10 mouse cellular contexts compared by ENCODE assay signal in the genomic region with DNA sequence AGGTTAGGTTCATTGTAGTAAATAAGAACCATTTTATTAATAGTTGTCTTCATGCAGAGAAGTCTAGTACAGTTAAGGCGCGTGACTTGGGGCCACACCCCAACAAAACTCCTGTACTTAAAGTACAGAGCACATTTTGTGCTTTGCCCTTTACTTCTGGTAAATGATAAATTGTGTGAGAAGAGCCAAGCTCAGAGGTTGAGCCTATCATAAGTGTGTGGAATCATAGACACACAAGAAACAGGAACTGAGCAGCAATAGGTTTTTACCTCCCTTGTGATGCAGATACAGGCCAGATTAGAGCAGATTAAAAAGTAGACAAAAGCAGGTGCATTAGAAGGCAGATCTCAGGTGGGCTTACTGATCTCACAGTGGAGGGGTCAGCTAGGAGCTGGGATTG. TPM values are rescaled to one million over a fixed set of nuclear protein-coding genes. Genes with fewer than 3 reads are reported as not detected.
A peak's percentile ranks its signal among the peaks of the same experiment; 100 is the strongest.
DNase-seq lines count a peak whose midpoint lies in the region; ATAC-seq and TF ChIP-seq lines count a peak whose summit lies in the region.
"Had no signal": no experiment of that assay in that cellular context is flagged by ENCODE, and none has a peak within 500 bp of the region (broad histone marks: within the 10 kb centered on the region; RNA-seq: fewer than 3 reads in every experiment).

No protein-coding gene starts in this region.

- no peak for TF ChIP-seq CTCF in heart, postnatal 0 days (IDR thresholded peaks at IDR 0.05; ENCODE audit: low read depth)

- H3K36me3 ChIP-seq in heart, postnatal 0 days (replicated peaks; ENCODE audit: control insufficient read depth, insufficient read depth, low read length) = peaks cover 24% of the 10 kb centered on the region
- H3K36me3 ChIP-seq in midbrain, embryonic 12.5 days = peaks cover 26% of the 10 kb centered on the region
- no peaks in the 10 kb centered on the region for H3K36me3 ChIP-seq in midbrain, embryonic 16.5 days (ENCODE audit: control insufficient read depth, insufficient read depth, low read length)
- H3K36me3 ChIP-seq in intestine, embryonic 15.5 days = 0 out of 2 replicates have a peak, but pooled peaks cover 3% of the 10 kb centered on the region
- no peaks in the 10 kb centered on the region for H3K36me3 ChIP-seq in stomach, embryonic 16.5 days (ENCODE audit: control insufficient read depth, insufficient read depth, low read length)

- no peaks in the 10 kb centered on the region for H3K9me3 ChIP-seq in heart, postnatal 0 days (replicated peaks; ENCODE audit: control insufficient read depth, low read length)
- no peaks in the 10 kb centered on the region for H3K9me3 ChIP-seq in midbrain, embryonic 12.5 days
- H3K9me3 ChIP-seq in midbrain, embryonic 16.5 days (replicated peaks; ENCODE audit: control insufficient read depth, low read length, poor library complexity, severe bottlenecking) = no peaks in the 10 kb centered on the region
- no peaks in the 10 kb centered on the region for H3K9me3 ChIP-seq in intestine, embryonic 15.5 days
- no peaks in the 10 kb centered on the region for H3K9me3 ChIP-seq in stomach, embryonic 16.5 days (replicated peaks; ENCODE audit: control insufficient read depth, low read length)

- H3K27ac ChIP-seq in heart, postnatal 0 days (ENCODE audit: low read depth) = no peak overlapping the region
- H3K27ac ChIP-seq in midbrain, embryonic 12.5 days (replicated peaks) = no peak overlapping the region
- no peak overlapping the region for H3K27ac ChIP-seq in midbrain, embryonic 16.5 days (ENCODE audit: low read length)
- H3K27ac ChIP-seq in intestine, embryonic 15.5 days = no peak overlapping the region
- H3K27ac ChIP-seq in stomach, embryonic 16.5 days (ENCODE audit: low read length) = no peak overlapping the region

- no peak overlapping the region; the same call in 1 of the 2 replicates for H3K9ac ChIP-seq in heart, postnatal 0 days (replicated peaks; ENCODE audit: low read depth, low read length)
- no peak overlapping the region for H3K9ac ChIP-seq in midbrain, embryonic 12.5 days (replicated peaks)
- no peak overlapping the region for H3K9ac ChIP-seq in midbrain, embryonic 16.5 days (ENCODE audit: low read depth, low read length)
- H3K9ac ChIP-seq in intestine, embryonic 15.5 days = no peak overlapping the region
- H3K9ac ChIP-seq in stomach, embryonic 16.5 days (ENCODE audit: low read length) = 0 out of 2 replicates have a peak overlapping the region, but pooled peaks have one; percentile 5

- peaks cover 9% of the 10 kb centered on the region; the same call in 1 of the 2 replicates for H3K4me1 ChIP-seq in heart, postnatal 0 days (ENCODE audit: control insufficient read depth, insufficient read depth)
- H3K4me1 ChIP-seq in midbrain, embryonic 12.5 days = peaks cover 32% of the 10 kb centered on the region
- H3K4me1 ChIP-seq in midbrain, embryonic 16.5 days (ENCODE audit: control insufficient read depth, insufficient read depth, low read length) = peaks cover 6% of the 10 kb centered on the region
- peaks cover 11% of the 10 kb centered on the region for H3K4me1 ChIP-seq in intestine, embryonic 15.5 days (replicated peaks)
- peaks cover 18% of the 10 kb centered on the region for H3K4me1 ChIP-seq in stomach, embryonic 16.5 days (ENCODE audit: control insufficient read depth, insufficient read depth, low read length)

- H3K4me2 ChIP-seq in heart, postnatal 0 days (ENCODE audit: low read depth, low read length) = peak overlapping the region; percentile 9; the same call in 1 of the 2 replicates
- peak overlapping the region; percentile 38 for H3K4me2 ChIP-seq in midbrain, embryonic 12.5 days (replicated peaks)
- H3K4me2 ChIP-seq in midbrain, embryonic 16.5 days (ENCODE audit: low read length) = no peak overlapping the region
- H3K4me2 ChIP-seq in intestine, embryonic 15.5 days (replicated peaks) = peak overlapping the region; percentile 32; the same call in 1 of the 2 replicates
- H3K4me2 ChIP-seq in stomach, embryonic 16.5 days (ENCODE audit: low read depth, low read length) = peak overlapping the region; percentile 11; the same call in 1 of the 2 replicates

- no peak for TF ChIP-seq EP300 in heart, postnatal 0 days (IDR thresholded peaks at IDR 0.05; ENCODE audit: low read depth)

- WGBS in heart, postnatal 0 days = 94% methylated on average over 2 of the region's 2 CpGs
- WGBS in midbrain, embryonic 12.5 days = 97% methylated on average over 2 of the region's 2 CpGs
- 96% methylated on average over 2 of the region's 2 CpGs for WGBS in midbrain, embryonic 16.5 days
- 87% methylated on average over 2 of the region's 2 CpGs for WGBS in intestine, embryonic 15.5 days
- WGBS in stomach, embryonic 16.5 days = 93% methylated on average over 2 of the region's 2 CpGs

- 0 out of 2 replicates have a peak overlapping the region, but pooled peaks have one; percentile 2 for H3K4me3 ChIP-seq in heart, postnatal 0 days (ENCODE audit: low read depth, low read length)
- peak overlapping the region; percentile 13; the same call in 1 of the 2 replicates for H3K4me3 ChIP-seq in midbrain, embryonic 12.5 days
- no peak overlapping the region for H3K4me3 ChIP-seq in midbrain, embryonic 16.5 days (ENCODE audit: low read depth, low read length)
- no peak overlapping the region for H3K4me3 ChIP-seq in intestine, embryonic 15.5 days (replicated peaks)
- 0 out of 2 replicates have a peak overlapping the region, but pooled peaks have one; percentile 5 for H3K4me3 ChIP-seq in stomach, embryonic 16.5 days (replicated peaks; ENCODE audit: low read length)

- no peak for DNase-seq in heart, postnatal 0 days (ENCODE audit: low spot score)
- no peak for DNase-seq in heart, adult 8-10 months (ENCODE audit: low spot score)
- DNase-seq in urinary bladder, adult 18-20 months (ENCODE audit: low spot score in 2 of 2) = no peak
- no peak for DNase-seq in embryo, embryonic 11 days
- DNase-seq: gastrocnemius, postnatal 14 days; left cerebral cortex, postnatal 4 days had no signal

- H3K27me3 ChIP-seq in heart, postnatal 0 days (ENCODE audit: control insufficient read depth, insufficient read depth, low read length) = no peaks in the 10 kb centered on the region
- no peaks in the 10 kb centered on the region for H3K27me3 ChIP-seq in midbrain, embryonic 12.5 days
- H3K27me3 ChIP-seq in midbrain, embryonic 16.5 days (ENCODE audit: control insufficient read depth, insufficient read depth, low read depth, low read length) = no peaks in the 10 kb centered on the region
- no peaks in the 10 kb centered on the region for H3K27me3 ChIP-seq in intestine, embryonic 15.5 days (replicated peaks)
- H3K27me3 ChIP-seq in stomach, embryonic 16.5 days (ENCODE audit: control insufficient read depth, insufficient read depth, low read length) = no peaks in the 10 kb centered on the region

- ATAC-seq in heart, postnatal 0 days (ENCODE audit: insufficient read depth, low read depth) = no peak
- ATAC-seq in midbrain, embryonic 12.5 days (ENCODE audit: low FRiP score, low read depth) = no peak
- no peak for ATAC-seq in midbrain, embryonic 16.5 days
- no peak for ATAC-seq in intestine, embryonic 15.5 days
- ATAC-seq in stomach, embryonic 16.5 days (ENCODE audit: insufficient read depth, low FRiP score) = no peak

RNA-seq across cellular contexts. Expression of a gene that starts 3.0 kb away (rescaled TPM):
- total RNA-seq in heart, postnatal 0 days (2014; rRNA removed; ENCODE audit: low replicate concordance) = 0.88 and 12.2 TPM in 2 replicates
- polyA plus RNA-seq in heart, postnatal 0 days (2015; fragmentation: Nextera tagmentation; extraction: Ambion mirVana) = 6.1 and 7.0 TPM in 2 replicates
- 1 to 10 TPM in 1 of 4 experiments, under 1 TPM in 3; 0.34 to 1.2 (median 0.58) TPM for total RNA-seq in heart, adult 8-10 months (2022)
- 28.2 and 29.1 TPM in 2 replicates for polyA plus RNA-seq in midbrain, embryonic 12.5 days (2016; fragmentation: Nextera tagmentation; extraction: Ambion mirVana)
- 3.4 and 3.7 TPM in 2 replicates for polyA plus RNA-seq in midbrain, embryonic 16.5 days (2015; fragmentation: Nextera tagmentation; extraction: Ambion mirVana)
- polyA plus RNA-seq in intestine, embryonic 15.5 days (2015; fragmentation: Nextera tagmentation; extraction: Ambion mirVana) = 21.0 and 22.8 TPM in 2 replicates
- polyA plus RNA-seq in stomach, embryonic 16.5 days (2015; fragmentation: Nextera tagmentation; extraction: Ambion mirVana) = 22.3 and 24.9 TPM in 2 replicates

RNA-seq across cellular contexts. Expression of a gene that starts 3.2 kb away (rescaled TPM):
- total RNA-seq in heart, postnatal 0 days (2014; rRNA removed; ENCODE audit: low replicate concordance) = 25.0 and 26.8 TPM in 2 replicates
- polyA plus RNA-seq in heart, postnatal 0 days (2015; fragmentation: Nextera tagmentation; extraction: Ambion mirVana) = 13.5 and 14.2 TPM in 2 replicates
- total RNA-seq in heart, adult 8-10 months (2022) = 1 to 10 TPM in 1 of 4 experiments, under 1 TPM in 3; 0.28 to 1.7 (median 0.37) TPM
- 86.3 and 90.9 TPM in 2 replicates for polyA plus RNA-seq in midbrain, embryonic 12.5 days (2016; fragmentation: Nextera tagmentation; extraction: Ambion mirVana)
- polyA plus RNA-seq in midbrain, embryonic 16.5 days (2015; fragmentation: Nextera tagmentation; extraction: Ambion mirVana) = 7.1 and 9.6 TPM in 2 replicates
- polyA plus RNA-seq in intestine, embryonic 15.5 days (2015; fragmentation: Nextera tagmentation; extraction: Ambion mirVana) = 56.6 and 65.4 TPM in 2 replicates
- polyA plus RNA-seq in stomach, embryonic 16.5 days (2015; fragmentation: Nextera tagmentation; extraction: Ambion mirVana) = 62.7 and 65.4 TPM in 2 replicates

RNA-seq across cellular contexts. Expression of a gene that starts 41.3 kb away (rescaled TPM):
- 28.4 and 37.9 TPM in 2 replicates for total RNA-seq in heart, postnatal 0 days (2014; rRNA removed; ENCODE audit: low replicate concordance)
- 79.9 and 83.3 TPM in 2 replicates for polyA plus RNA-seq in heart, postnatal 0 days (2015; fragmentation: Nextera tagmentation; extraction: Ambion mirVana)
- total RNA-seq in heart, adult 8-10 months (2022) = 10 to 100 TPM; 53.6 to 71.5 (median 63.6) TPM
- 39.2 and 41.3 TPM in 2 replicates for polyA plus RNA-seq in midbrain, embryonic 12.5 days (2016; fragmentation: Nextera tagmentation; extraction: Ambion mirVana)
- polyA plus RNA-seq in midbrain, embryonic 16.5 days (2015; fragmentation: Nextera tagmentation; extraction: Ambion mirVana) = 39.0 and 43.0 TPM in 2 replicates
- polyA plus RNA-seq in intestine, embryonic 15.5 days (2015; fragmentation: Nextera tagmentation; extraction: Ambion mirVana) = 50.0 and 51.6 TPM in 2 replicates
- polyA plus RNA-seq in stomach, embryonic 16.5 days (2015; fragmentation: Nextera tagmentation; extraction: Ambion mirVana) = 41.1 and 48.1 TPM in 2 replicates

RNA-seq across cellular contexts. Expression of a gene that starts 53.6 kb away (rescaled TPM):
- 7.9 and 10.2 TPM in 2 replicates for total RNA-seq in heart, postnatal 0 days (2014; rRNA removed; ENCODE audit: low replicate concordance)
- 24.3 and 25.6 TPM in 2 replicates for polyA plus RNA-seq in heart, postnatal 0 days (2015; fragmentation: Nextera tagmentation; extraction: Ambion mirVana)
- 10 to 100 TPM; 22.5 to 25.6 (median 24.1) TPM for total RNA-seq in heart, adult 8-10 months (2022)
- 68.4 and 78.0 TPM in 2 replicates for polyA plus RNA-seq in midbrain, embryonic 12.5 days (2016; fragmentation: Nextera tagmentation; extraction: Ambion mirVana)
- polyA plus RNA-seq in midbrain, embryonic 16.5 days (2015; fragmentation: Nextera tagmentation; extraction: Ambion mirVana) = 53.3 and 58.6 TPM in 2 replicates
- 30.5 and 34.8 TPM in 2 replicates for polyA plus RNA-seq in intestine, embryonic 15.5 days (2015; fragmentation: Nextera tagmentation; extraction: Ambion mirVana)
- polyA plus RNA-seq in stomach, embryonic 16.5 days (2015; fragmentation: Nextera tagmentation; extraction: Ambion mirVana) = 30.3 and 36.8 TPM in 2 replicates

Comparison
In these comparisons a context has a peak if more than half of its experiments do, and no peak if none do; other contexts are left out.
1. H3K4me3 ChIP-seq: peak in heart, postnatal 0 days (single experiment), midbrain, embryonic 12.5 days (single experiment) and stomach, embryonic 16.5 days (single experiment); none in midbrain, embryonic 16.5 days (single experiment) and intestine, embryonic 15.5 days (single experiment).